Mouse (Mus musculus): Measurements from ENCODE around the gene Sox10. TPM values are rescaled to one million over a fixed set of nuclear protein-coding genes. Genes with fewer than 3 reads are reported as not detected.

Sox10 gene
- polyA plus RNA-seq, 1 experiment from 2014 or later, result not detected

- in situ Hi-C loops (cut with MboI; ENCODE audit: low pct_unique_long_range_greater_than_20kb), result no loop called here
- ChIA-PET CTCF (no interaction called here), POLR2A (no interaction called here)
- no peak for DNase-seq (ENCODE audit: low read depth, low spot score)
- TF ChIP-seq CTCF (IDR thresholded peaks at IDR 0.05), result no peak
- no peak for ATAC-seq
- no peaks in the 10 kb centered on the region for H3K27me3 ChIP-seq
Measured at GRCm38 (mm10) chr15:79155572-79155971, 9.5 kb downstream of the Sox10 start.

GRCm38 (mm10) chr15:79152709-79153108 lies 12.3 kb downstream of the Sox10 start:
- DNase-seq (ENCODE audit: low read depth, low spot score) (no peak), ATAC-seq (no peak)
- ChIA-PET CTCF (no interaction called here), POLR2A (no interaction called here)
- no peaks in the 10 kb centered on the region for H3K27me3 ChIP-seq
- in situ Hi-C loops (cut with MboI; ENCODE audit: low pct_unique_long_range_greater_than_20kb), result no loop called here
- TF ChIP-seq CTCF (IDR thresholded peaks at IDR 0.05), result no peak

GRCm38 (mm10) chr15:79151881-79152280 lies 13.2 kb downstream of the Sox10 start:
- POLR2A ChIA-PET, result interaction anchor here (0.5 kb wide), 1 partner anchor 9 kb away, joined by 3 read pairs; no protein-coding TSS in a partner anchor
- in situ Hi-C loops (cut with MboI; ENCODE audit: low pct_unique_long_range_greater_than_20kb), result no loop called here
- TF ChIP-seq CTCF (IDR thresholded peaks at IDR 0.05), result no peak
- CTCF ChIA-PET, result interaction anchor here (1.0 kb wide), 1 partner anchor 26 kb away, joined by 4 read pairs; no protein-coding TSS in a partner anchor
- no peaks in the 10 kb centered on the region for H3K27me3 ChIP-seq
- ATAC-seq (no peak), DNase-seq (ENCODE audit: low read depth, low spot score) (no peak)

- in situ Hi-C loops (cut with MboI; ENCODE audit: low pct_unique_long_range_greater_than_20kb), result no loop called here
- ATAC-seq (no peak), DNase-seq (ENCODE audit: low read depth, low spot score) (no peak)
- no peaks in the 10 kb centered on the region for H3K27me3 ChIP-seq
- POLR2A ChIA-PET, result no interaction called here
- TF ChIP-seq CTCF (IDR thresholded peaks at IDR 0.05), result no peak
- CTCF ChIA-PET, result interaction anchor here (0.8 to 3.3 kb wide), 11 partner anchors 9 to 114 kb away, joined by 3 to 14 read pairs (median 4); partner anchors contain the start of gene Polr2f
Measured at GRCm38 (mm10) chr15:79148533-79148932, 16.5 kb downstream of the Sox10 start.

- ATAC-seq (no peak), DNase-seq (ENCODE audit: low read depth, low spot score) (no peak)
- no peaks in the 10 kb centered on the region for H3K27me3 ChIP-seq
- in situ Hi-C loops (cut with MboI; ENCODE audit: low pct_unique_long_range_greater_than_20kb), result no loop called here
- ChIA-PET POLR2A (no interaction called here), CTCF (no interaction called here)
- no peak for TF ChIP-seq CTCF (IDR thresholded peaks at IDR 0.05)
Measured at GRCm38 (mm10) chr15:79145522-79145921, 19.5 kb downstream of the Sox10 start.

GRCm38 (mm10) chr15:79144021-79144420 lies 21.0 kb downstream of the Sox10 start:
- DNase-seq (ENCODE audit: low read depth, low spot score) (no peak), ATAC-seq (no peak)
- ChIA-PET CTCF (no interaction called here), POLR2A (no interaction called here)
- in situ Hi-C loops (cut with MboI; ENCODE audit: low pct_unique_long_range_greater_than_20kb), result no loop called here
- no peak for TF ChIP-seq CTCF (IDR thresholded peaks at IDR 0.05)
- no peaks in the 10 kb centered on the region for H3K27me3 ChIP-seq

- in situ Hi-C loops (cut with MboI; ENCODE audit: low pct_unique_long_range_greater_than_20kb), result no loop called here
- no peaks in the 10 kb centered on the region for H3K27me3 ChIP-seq
- DNase-seq (ENCODE audit: low read depth, low spot score) (no peak), ATAC-seq (no peak)
- POLR2A ChIA-PET, result interaction anchor here (0.7 kb wide), 1 partner anchor 9 kb away, joined by 3 read pairs; no protein-coding TSS in a partner anchor
- CTCF ChIA-PET, result no interaction called here
- no peak for TF ChIP-seq CTCF (IDR thresholded peaks at IDR 0.05)
Measured at GRCm38 (mm10) chr15:79143316-79143715, 21.7 kb downstream of the Sox10 start.

- DNase-seq (ENCODE audit: low read depth, low spot score) (no peak), ATAC-seq (no peak)
- no peaks in the 10 kb centered on the region for H3K27me3 ChIP-seq
- ChIA-PET POLR2A (interaction anchor here (0.6 to 1.3 kb wide), 3 partner anchors 9 to 1388 kb away, joined by 3 to 4 read pairs (median 3); no protein-coding TSS in a partner anchor), CTCF (interaction anchor here (1.1 to 3.2 kb wide), 2 partner anchors 13 to 15 kb away, joined by 3 to 17 read pairs; no protein-coding TSS in a partner anchor)
- no peak for TF ChIP-seq CTCF (IDR thresholded peaks at IDR 0.05)
- in situ Hi-C loops (cut with MboI; ENCODE audit: low pct_unique_long_range_greater_than_20kb), result no loop called here
Measured at GRCm38 (mm10) chr15:79141566-79141917, 23.5 kb downstream of the Sox10 start.

GRCm38 (mm10) chr15:79140866-79141565 lies 24.0 kb downstream of the Sox10 start, which contains the start of the genes Polr2f and 1700088E04Rik:
TSS of gene Polr2f (plus strand) at chr15:79141009.
TSS of gene 1700088E04Rik (minus strand) at chr15:79141253.
- no peaks in the 10 kb centered on the region for H3K27me3 ChIP-seq
- DNase-seq (ENCODE audit: low read depth, low spot score) (peak; percentile 83), ATAC-seq (peak; percentile 66)
- CTCF ChIA-PET, result interaction anchor here (1.1 to 3.2 kb wide), 4 partner anchors 8 to 14 kb away, joined by 3 to 17 read pairs (median 8); no protein-coding TSS in a partner anchor
- POLR2A ChIA-PET, result interaction anchor here (0.6 to 1.5 kb wide), 6 partner anchors 8 to 1387 kb away, joined by 3 to 7 read pairs (median 3); no protein-coding TSS in a partner anchor
- TF ChIP-seq CTCF (IDR thresholded peaks at IDR 0.05), result no peak
- in situ Hi-C loops (cut with MboI; ENCODE audit: low pct_unique_long_range_greater_than_20kb), result no loop called here

- TF ChIP-seq CTCF (IDR thresholded peaks at IDR 0.05), result no peak
- in situ Hi-C loops (cut with MboI; ENCODE audit: low pct_unique_long_range_greater_than_20kb), result no loop called here
- ChIA-PET CTCF (interaction anchor here (1.1 to 3.2 kb wide), 5 partner anchors 9 to 40 kb away, joined by 3 to 17 read pairs (median 3); no protein-coding TSS in a partner anchor), POLR2A (interaction anchor here (0.7 to 1.5 kb wide), 2 partner anchors 9 to 226 kb away, joined by 3 to 7 read pairs; partner anchors contain the start of gene Pdxp)
- no peak for ATAC-seq
- H3K27me3 ChIP-seq, result no peaks in the 10 kb centered on the region
- DNase-seq (ENCODE audit: low read depth, low spot score), result no peak
Measured at GRCm38 (mm10) chr15:79139640-79140039, 25.4 kb downstream of the Sox10 start.
